Mouse (Mus musculus) spleen, postnatal 14 days (tissue): ENCODE results near the gene Arhgef15.

ENCODE experiments used
- DNase-seq, 2 experiments: peaks; one replicate each; pipeline ENCODE4 v3.0.0; 2021 to 2022; ENCODE audit warnings: low spot score in 2 of 2

Gene Arhgef15

GRCm38 (mm10) chr11:68923191-68923590 is 34.1 kb downstream of the Arhgef15 start:
- no peak for DNase-seq

GRCm38 (mm10) chr11:68914566-68914965 is 42.7 kb downstream of the Arhgef15 start:
- no peak for DNase-seq

GRCm38 (mm10) chr11:68911531-68912177 is 45.6 kb downstream of the Arhgef15 start:
- DNase-seq: no peak

- DNase-seq: no peak
Measured at GRCm38 (mm10) chr11:68908846-68909503, 48.3 kb downstream of the Arhgef15 start.

- no peak for DNase-seq
Measured at GRCm38 (mm10) chr11:68907251-68907650, 50.0 kb downstream of the Arhgef15 start.

- no peak for DNase-seq
Measured at GRCm38 (mm10) chr11:68906461-68906790, 50.9 kb downstream of the Arhgef15 start.

GRCm38 (mm10) chr11:68905665-68906460 is 51.4 kb downstream of the Arhgef15 start:
- DNase-seq: no peak

- DNase-seq: no peak
Measured at GRCm38 (mm10) chr11:68905138-68905531, 52.1 kb downstream of the Arhgef15 start.

GRCm38 (mm10) chr11:68904375-68905137 is 52.7 kb downstream of the Arhgef15 start:
- peak; percentile 30 to 60 for DNase-seq

- DNase-seq: no peak
Measured at GRCm38 (mm10) chr11:68903775-68904174, 53.5 kb downstream of the Arhgef15 start.

- no peak for DNase-seq
Measured at GRCm38 (mm10) chr11:68902823-68903222, 54.5 kb downstream of the Arhgef15 start.

GRCm38 (mm10) chr11:68902367-68902766 is 54.9 kb downstream of the Arhgef15 start:
- no peak for DNase-seq

- DNase-seq: no peak
Measured at GRCm38 (mm10) chr11:68902047-68902364, 55.3 kb downstream of the Arhgef15 start.

- DNase-seq: peak; percentile 97 to 99
Measured at GRCm38 (mm10) chr11:68901351-68902046, 55.8 kb downstream of the Arhgef15 start, which contains the start of gene Rpl26. Rpl26 (plus strand) TSS chr11:68901583.

GRCm38 (mm10) chr11:68900519-68901350 is 56.5 kb downstream of the Arhgef15 start:
- no peak for DNase-seq

- no peak for DNase-seq
Measured at GRCm38 (mm10) chr11:68899815-68900214, 57.5 kb downstream of the Arhgef15 start.

- DNase-seq: no peak
Measured at GRCm38 (mm10) chr11:68898790-68899189, 58.5 kb downstream of the Arhgef15 start.

GRCm38 (mm10) chr11:68897838-68898237 is 59.4 kb downstream of the Arhgef15 start:
- no peak for DNase-seq

- DNase-seq: peak in 1 of 2 experiments; percentile 47
Measured at GRCm38 (mm10) chr11:68897120-68897519, 60.2 kb downstream of the Arhgef15 start.

GRCm38 (mm10) chr11:68896247-68896646 is 61.0 kb downstream of the Arhgef15 start:
- DNase-seq: no peak
